Mouse (Mus musculus) megakaryocyte, embryonic 14.5 days (primary cell): ENCODE measurements around the gene Praf2. TPM values are rescaled to one million over a fixed set of nuclear protein-coding genes. Genes with fewer than 3 reads are reported as not detected.

Experiments used
- H3K27me3 ChIP-seq: replicated peaks from 2 replicates; pipeline ENCODE3; 2012; ENCODE audit warnings: inconsistent platforms
- H3K36me3 ChIP-seq: replicated peaks from 2 replicates; pipeline ENCODE3; 2012; ENCODE audit warnings: low read length, inconsistent platforms, mixed read lengths
- H3K4me1 ChIP-seq: 2 replicates; pipeline ENCODE4 v1.6.1; 2012; ENCODE audit warnings: inconsistent platforms
- H3K4me3 ChIP-seq: replicated peaks from 2 replicates; pipeline ENCODE3; 2012; ENCODE audit warnings: moderate library complexity, mild to moderate bottlenecking, inconsistent platforms
- H3K9me3 ChIP-seq: 2 replicates; pipeline ENCODE4 v1.6.1; 2012; ENCODE audit warnings: inconsistent platforms
- FLI1 ChIP-seq: IDR thresholded peaks from 2 replicates; pipeline ENCODE4 v1.6.1; 2012; ENCODE audit warnings: low read length, inconsistent platforms, mixed read lengths
- GATA1 ChIP-seq: IDR thresholded peaks from 3 replicates; pipeline ENCODE4 v1.6.1; 2012; ENCODE audit warnings: mixed read lengths, low read length, inconsistent platforms, borderline replicate concordance
- polyA plus RNA-seq: library from polyadenylated mRNA; stranded (reverse); fragments of >175 nt; gene quantifications from 2 replicates; pipeline ENCODE4 v1.2.3, GENCODE M21; 2012; ENCODE audit warnings: low replicate concordance; ENCODE audit not compliant: insufficient read depth

Gene Praf2
- polyA plus RNA-seq, 1 experiment, result 28.2 TPM

- Histone ChIP-seq H3K27me3 (no peaks in the 10 kb centered on the region), H3K9me3 (no peaks in the 10 kb centered on the region), H3K4me3 (peak overlapping the region; percentile 96), H3K36me3 (peaks cover 36% of the 10 kb centered on the region), H3K4me1 (peaks cover 34% of the 10 kb centered on the region)
- TF ChIP-seq GATA1, result no peak
- no peak for TF ChIP-seq FLI1
These were observed 35.6 kb downstream of the Praf2 start for GRCm38 (mm10) chrX:7763631-7764393.

DNA sequence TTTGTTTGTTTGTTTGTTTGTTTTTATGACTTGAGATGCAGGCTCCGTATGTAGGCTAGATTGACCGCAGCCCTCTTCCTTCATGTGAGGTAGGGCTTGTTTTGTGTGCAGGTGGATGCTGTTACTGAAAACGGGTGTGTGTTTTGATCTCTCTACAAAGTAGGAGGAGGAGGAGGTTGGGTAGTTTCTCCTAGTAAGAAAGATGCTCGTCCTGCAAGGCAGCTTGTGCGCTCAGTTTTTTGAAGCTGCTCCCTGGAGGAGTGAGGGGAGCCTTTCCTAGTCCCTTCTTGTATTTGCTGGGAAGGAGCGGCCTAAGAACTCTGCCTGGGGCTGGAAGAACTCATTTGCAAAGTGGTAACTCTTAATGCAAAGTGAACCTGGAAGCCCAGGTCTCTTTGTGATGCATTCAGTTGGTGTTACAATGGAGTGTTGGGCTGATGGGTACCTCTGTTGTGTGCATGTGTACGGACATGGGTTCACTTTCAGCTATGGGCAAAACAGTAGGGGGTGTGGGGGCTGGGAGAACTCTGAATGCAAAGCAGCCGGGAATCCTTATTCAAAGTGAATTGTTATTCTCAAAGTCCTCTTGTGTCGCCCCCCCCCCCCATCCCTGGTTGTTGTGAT is 36.5 kb downstream of the Praf2 start:
- H3K9me3 ChIP-seq, result no peaks in the 10 kb centered on the region
- TF ChIP-seq GATA1 (no peak), FLI1 (no peak)
- H3K27me3 ChIP-seq, result no peaks in the 10 kb centered on the region
- H3K4me3 ChIP-seq, result peak overlapping the region; percentile 96
- H3K4me1 ChIP-seq, result peaks cover 38% of the 10 kb centered on the region
- H3K36me3 ChIP-seq, result peaks cover 45% of the 10 kb centered on the region

- no peaks in the 10 kb centered on the region for H3K9me3 ChIP-seq
- no peaks in the 10 kb centered on the region for H3K27me3 ChIP-seq
- H3K36me3 ChIP-seq, result peaks cover 50% of the 10 kb centered on the region
- peak overlapping the region; percentile 52 for H3K4me3 ChIP-seq
- peaks cover 38% of the 10 kb centered on the region for H3K4me1 ChIP-seq
- TF ChIP-seq FLI1 (no peak), GATA1 (no peak)
These were observed 37.0 kb downstream of the Praf2 start for GRCm38 (mm10) chrX:7765281-7765670.

DNA sequence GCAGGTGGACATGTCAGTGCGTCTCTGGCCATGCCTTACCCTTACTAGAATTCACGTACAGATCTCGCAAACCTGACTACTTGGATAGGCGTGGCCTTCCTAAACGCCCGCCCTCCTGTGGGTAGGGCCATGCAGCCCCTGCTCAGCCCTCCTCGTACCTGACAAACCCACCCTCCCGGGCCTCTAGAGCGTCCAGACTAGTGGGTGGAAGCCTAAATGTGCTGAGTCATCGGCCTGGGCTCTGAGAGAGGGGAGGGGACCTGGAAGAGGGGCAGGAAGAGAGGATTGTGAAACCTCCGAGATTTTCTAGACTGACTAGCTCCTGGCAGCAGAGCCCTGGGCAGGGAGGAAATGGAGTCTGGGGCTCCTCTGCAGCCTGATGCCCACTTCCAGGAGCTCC is 37.5 kb downstream of the Praf2 start:
- Histone ChIP-seq H3K4me1 (peaks cover 38% of the 10 kb centered on the region), H3K9me3 (no peaks in the 10 kb centered on the region), H3K27me3 (no peaks in the 10 kb centered on the region), H3K4me3 (peak overlapping the region; percentile 52), H3K36me3 (peaks cover 55% of the 10 kb centered on the region)
- no peak for TF ChIP-seq FLI1
- no peak for TF ChIP-seq GATA1

- H3K9me3 ChIP-seq, result no peaks in the 10 kb centered on the region
- H3K36me3 ChIP-seq, result peaks cover 89% of the 10 kb centered on the region
- no peak for TF ChIP-seq FLI1
- TF ChIP-seq GATA1, result no peak
- H3K27me3 ChIP-seq, result no peaks in the 10 kb centered on the region
- no peak overlapping the region for H3K4me3 ChIP-seq
- peaks cover 26% of the 10 kb centered on the region for H3K4me1 ChIP-seq
These were observed 41.2 kb downstream of the Praf2 start for GRCm38 (mm10) chrX:7769302-7770017.

DNA sequence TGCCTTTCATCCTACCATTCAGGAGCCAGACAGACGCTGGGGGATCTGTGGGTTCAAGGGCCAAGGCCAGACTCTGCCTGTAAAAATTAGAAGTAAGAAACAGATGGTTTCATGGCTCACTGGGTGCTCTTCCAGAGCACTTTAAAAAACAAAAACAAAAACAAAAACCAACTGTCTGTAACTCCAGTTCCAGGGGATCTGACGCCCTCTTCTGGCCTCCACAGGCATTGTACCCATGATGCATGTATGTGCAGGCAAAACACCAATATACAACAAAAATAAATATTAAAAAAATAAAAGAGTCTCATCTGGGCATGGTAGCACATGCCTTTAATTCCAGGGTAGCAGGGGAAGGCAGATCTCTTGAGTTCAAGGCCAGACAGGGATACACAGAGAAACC is 44.5 kb downstream of the Praf2 start:
- peaks cover 16% of the 10 kb centered on the region for H3K4me1 ChIP-seq
- no peak overlapping the region for H3K4me3 ChIP-seq
- H3K36me3 ChIP-seq, result peaks cover 73% of the 10 kb centered on the region
- no peaks in the 10 kb centered on the region for H3K9me3 ChIP-seq
- TF ChIP-seq GATA1 (no peak), FLI1 (no peak)
- H3K27me3 ChIP-seq, result no peaks in the 10 kb centered on the region

DNA sequence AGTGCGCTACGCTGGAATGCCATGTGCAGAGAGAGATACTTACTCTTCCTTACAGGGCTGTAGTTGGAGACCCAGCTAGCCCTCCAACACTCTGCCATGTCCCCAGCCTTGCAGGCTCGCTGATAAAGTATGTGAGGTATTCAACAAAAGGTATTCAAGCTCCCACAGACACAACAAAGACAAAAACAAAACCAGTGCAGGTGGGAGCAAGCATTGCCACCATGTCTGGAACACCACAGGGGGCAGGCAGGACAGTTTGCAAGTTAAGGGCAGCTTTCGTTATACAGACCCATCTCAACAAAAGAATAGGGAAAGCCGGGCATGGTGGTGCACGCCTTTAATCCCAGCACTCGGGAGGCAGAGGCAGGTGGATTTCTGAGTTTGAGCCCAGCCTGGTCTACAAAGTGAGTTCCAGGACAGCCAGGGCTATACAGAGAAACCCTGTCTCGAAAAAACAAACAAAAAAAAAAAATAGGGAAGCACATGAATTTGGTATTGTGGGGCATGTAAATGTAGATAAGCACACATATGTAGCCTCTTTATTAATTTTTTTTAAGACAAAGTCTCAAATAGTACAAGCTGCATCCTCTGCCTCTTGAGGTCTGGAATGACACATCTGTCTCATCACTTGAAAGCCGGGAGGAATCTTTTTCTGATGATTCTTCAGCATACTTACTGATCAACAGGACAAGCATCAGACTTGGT is 47.4 kb downstream of the Praf2 start:
- TF ChIP-seq GATA1 (no peak), FLI1 (no peak)
- H3K4me1 ChIP-seq, result peaks cover 28% of the 10 kb centered on the region
- peaks cover 44% of the 10 kb centered on the region for H3K36me3 ChIP-seq

GRCm38 (mm10) chrX:7776329-7777082 is 48.3 kb downstream of the Praf2 start:
- TF ChIP-seq FLI1 (no peak), GATA1 (no peak)
- no peaks in the 10 kb centered on the region for H3K9me3 ChIP-seq
- no peaks in the 10 kb centered on the region for H3K27me3 ChIP-seq
- H3K36me3 ChIP-seq, result peaks cover 36% of the 10 kb centered on the region
- H3K4me3 ChIP-seq, result no peak overlapping the region
- H3K4me1 ChIP-seq, result peaks cover 28% of the 10 kb centered on the region

More for the DNA sequence above, 47.4 kb downstream of the Praf2 start:
- Histone ChIP-seq H3K4me3 (no peak overlapping the region), H3K27me3 (no peaks in the 10 kb centered on the region), H3K9me3 (no peaks in the 10 kb centered on the region)
